Mouse (Mus musculus) stomach, embryonic 15.5 days (tissue): ENCODE measurements around the gene Inpp4a. TPM values are rescaled to one million over a fixed set of nuclear protein-coding genes. Genes with fewer than 3 reads are reported as not detected.

ENCODE experiments used
- ATAC-seq: fragments of 200-750 bp; cut with Nextera tagmentation; 2 replicates; pipeline ENCODE4 v1.8.0; 2017; ENCODE audit warnings: low read depth, moderate number of reproducible peaks, moderate TSS enrichment; ENCODE audit not compliant: insufficient read depth, low FRiP score
- H3K27ac ChIP-seq: fragments of 300-500 bp; sonication (generic); 2 replicates; pipeline ENCODE4 v1.5.1; 2015; ENCODE audit warnings: mild to moderate bottlenecking, inconsistent platforms
- H3K27me3 ChIP-seq: fragments of 300-500 bp; sonication (generic); replicated peaks from 2 replicates; pipeline ENCODE4 v1.6.1; 2015; ENCODE audit warnings: inconsistent platforms
- H3K36me3 ChIP-seq: fragments of 300-500 bp; sonication (generic); 2 replicates; pipeline ENCODE4 v1.6.1; 2015; ENCODE audit warnings: inconsistent platforms
- H3K4me1 ChIP-seq: fragments of 300-500 bp; sonication (generic); 2 replicates; pipeline ENCODE4 v1.6.1; 2015; ENCODE audit warnings: inconsistent platforms
- H3K4me2 ChIP-seq: fragments of 300-500 bp; sonication (generic); 2 replicates; pipeline ENCODE4 v1.6.1; 2015; ENCODE audit warnings: mild to moderate bottlenecking, inconsistent platforms
- H3K4me3 ChIP-seq: fragments of 300-500 bp; sonication (generic); replicated peaks from 2 replicates; pipeline ENCODE4 v1.5.1; 2015; ENCODE audit warnings: inconsistent platforms
- H3K9ac ChIP-seq: fragments of 300-500 bp; sonication (generic); 2 replicates; pipeline ENCODE4 v1.6.1; 2015; ENCODE audit warnings: inconsistent platforms
- H3K9me3 ChIP-seq: fragments of 300-500 bp; sonication (generic); 2 replicates; pipeline ENCODE4 v1.6.1; 2016; ENCODE audit warnings: inconsistent platforms
- WGBS: fragments of 180-500 bp; shearing (Covaris S2); methylation state at CpG from one replicate; pipeline ENCODE4 v1.1.7; 2015; 5-methylcytosine and 5-hydroxymethylcytosine counted together
- polyA plus RNA-seq: library from polyadenylated mRNA; unstranded; fragments of >200 nt; fragmentation: Nextera tagmentation; extraction: Ambion mirVana; gene quantifications from 2 replicates; pipeline ENCODE4 v1.2.1, GENCODE M21; 2015

Gene Inpp4a
- polyA plus RNA-seq, 1 experiment from 2014 or later, result 18.8 TPM

DNA sequence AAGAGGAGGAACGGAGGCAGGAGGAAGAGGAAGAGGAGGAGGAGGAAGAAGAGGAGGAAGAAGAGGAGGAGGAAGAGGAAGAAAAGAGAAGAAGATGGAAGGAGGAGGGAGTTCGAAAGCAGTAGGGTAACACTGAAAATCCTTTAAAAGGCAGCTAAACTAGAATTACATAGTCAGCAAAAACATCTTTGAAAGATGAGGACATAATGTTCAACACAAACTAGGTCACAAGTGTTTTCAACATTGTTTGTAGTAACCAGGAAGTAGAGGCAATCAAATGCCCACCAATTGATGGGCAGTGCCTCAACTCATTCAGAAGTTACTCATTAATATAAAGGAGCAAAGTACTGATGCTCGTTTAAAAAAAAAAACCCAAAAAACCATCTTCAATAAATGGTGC lies 61.1 kb downstream of the Inpp4a start:
- H3K9ac ChIP-seq, result no peak overlapping the region
- H3K27ac ChIP-seq, result no peak overlapping the region
- WGBS, result 79% methylated on average over 3 of the region's 3 CpGs

DNA sequence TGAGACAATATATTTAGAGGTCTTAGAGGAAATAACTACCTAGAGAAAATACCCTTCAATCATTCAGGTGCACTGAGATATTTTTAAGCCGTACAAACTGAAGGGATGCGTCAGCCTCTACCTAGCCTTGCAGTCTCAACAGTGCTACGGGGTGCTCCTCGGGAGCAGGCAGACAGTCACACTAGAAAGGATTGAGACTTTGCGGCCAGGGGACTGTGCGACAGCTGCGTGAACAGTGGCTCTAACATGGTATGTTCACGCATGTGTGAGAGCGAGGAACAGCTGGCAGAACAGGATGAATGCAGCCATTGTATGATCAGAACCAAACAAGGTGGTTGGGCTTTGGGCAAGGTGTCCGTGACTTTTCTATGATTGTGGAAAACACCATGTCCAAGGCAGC lies 63.1 kb downstream of the Inpp4a start:
- no peak overlapping the region for H3K27ac ChIP-seq
- no peak for ATAC-seq
- no peaks in the 10 kb centered on the region for H3K9me3 ChIP-seq
- no peak overlapping the region for H3K4me2 ChIP-seq
- H3K4me3 ChIP-seq, result no peak overlapping the region
- no peaks in the 10 kb centered on the region for H3K27me3 ChIP-seq
- no peaks in the 10 kb centered on the region for H3K36me3 ChIP-seq
- 90% methylated on average over 10 of the region's 10 CpGs for WGBS
- H3K9ac ChIP-seq, result no peak overlapping the region
- no peaks in the 10 kb centered on the region for H3K4me1 ChIP-seq

More for the DNA sequence above, 61.1 kb downstream of the Inpp4a start:
- Histone ChIP-seq H3K4me2 (no peak overlapping the region), H3K36me3 (no peaks in the 10 kb centered on the region), H3K9me3 (no peaks in the 10 kb centered on the region), H3K4me3 (no peak overlapping the region), H3K27me3 (no peaks in the 10 kb centered on the region), H3K4me1 (no peaks in the 10 kb centered on the region)
- ATAC-seq, result no peak

DNA sequence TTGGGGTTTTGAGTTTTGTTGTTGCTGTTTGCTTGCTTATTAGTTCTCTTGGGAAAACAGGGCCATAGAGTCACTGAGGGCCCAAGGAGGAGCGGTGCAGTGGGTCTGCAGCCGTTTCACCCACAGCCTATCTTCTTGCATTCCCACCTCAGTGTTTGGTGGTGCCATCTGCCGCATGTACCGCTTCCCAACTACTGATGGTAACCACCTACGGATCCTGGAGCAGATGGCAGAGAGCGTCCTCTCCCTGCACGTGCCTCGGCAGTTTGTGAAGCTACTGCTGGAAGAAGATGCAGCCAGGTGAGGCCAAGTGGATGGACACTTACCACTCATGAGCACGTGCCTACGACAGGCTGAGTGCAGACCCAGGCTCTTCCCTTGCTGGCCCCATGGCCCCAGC lies 68.5 kb downstream of the Inpp4a start:
- Histone ChIP-seq H3K27ac (no peak overlapping the region), H3K9me3 (no peaks in the 10 kb centered on the region), H3K36me3 (peaks cover 10% of the 10 kb centered on the region; the same call in 1 of the 2 replicates), H3K9ac (no peak overlapping the region), H3K4me2 (no peak overlapping the region), H3K27me3 (no peaks in the 10 kb centered on the region), H3K4me3 (no peak overlapping the region), H3K4me1 (no peaks in the 10 kb centered on the region)
- no peak for ATAC-seq
- WGBS, result 91% methylated on average over 10 of the region's 10 CpGs

DNA sequence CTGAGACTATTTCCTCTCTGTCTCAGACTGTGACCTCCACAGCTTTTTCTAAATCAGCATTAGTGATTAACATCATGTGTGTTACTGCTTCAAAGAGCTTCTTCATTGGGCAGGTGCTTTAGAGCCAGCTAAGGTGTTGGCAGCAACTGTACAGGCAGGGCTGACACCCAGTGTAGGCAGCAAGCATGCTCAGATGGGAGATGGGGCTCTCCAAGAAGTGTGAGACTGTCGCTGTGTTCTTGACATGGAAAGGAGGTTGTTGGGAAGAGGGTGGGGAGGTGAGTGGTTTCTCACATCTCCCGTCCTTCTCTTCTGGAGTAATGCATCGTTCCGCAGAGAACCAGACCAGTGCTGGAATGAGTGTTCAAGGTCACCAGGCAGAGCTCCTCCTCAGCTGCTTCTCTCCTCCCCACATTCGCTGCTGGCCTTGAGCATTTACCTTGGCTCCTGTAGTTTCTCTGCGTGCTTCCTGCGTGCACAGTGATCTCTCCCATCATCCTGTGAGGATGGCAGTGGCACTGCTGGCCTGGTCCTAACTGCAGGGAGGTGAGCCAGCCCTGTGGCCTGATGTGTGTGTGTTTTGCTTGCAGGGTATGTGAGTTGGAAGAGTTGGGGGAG lies 69.2 kb downstream of the Inpp4a start:
- WGBS, result 80% methylated on average over 7 of the region's 7 CpGs
- Histone ChIP-seq H3K9me3 (no peaks in the 10 kb centered on the region), H3K4me3 (no peak overlapping the region), H3K9ac (no peak overlapping the region), H3K4me1 (no peaks in the 10 kb centered on the region), H3K27me3 (no peaks in the 10 kb centered on the region), H3K36me3 (peaks cover 10% of the 10 kb centered on the region; the same call in 1 of the 2 replicates), H3K4me2 (no peak overlapping the region), H3K27ac (no peak overlapping the region)
- no peak for ATAC-seq

DNA sequence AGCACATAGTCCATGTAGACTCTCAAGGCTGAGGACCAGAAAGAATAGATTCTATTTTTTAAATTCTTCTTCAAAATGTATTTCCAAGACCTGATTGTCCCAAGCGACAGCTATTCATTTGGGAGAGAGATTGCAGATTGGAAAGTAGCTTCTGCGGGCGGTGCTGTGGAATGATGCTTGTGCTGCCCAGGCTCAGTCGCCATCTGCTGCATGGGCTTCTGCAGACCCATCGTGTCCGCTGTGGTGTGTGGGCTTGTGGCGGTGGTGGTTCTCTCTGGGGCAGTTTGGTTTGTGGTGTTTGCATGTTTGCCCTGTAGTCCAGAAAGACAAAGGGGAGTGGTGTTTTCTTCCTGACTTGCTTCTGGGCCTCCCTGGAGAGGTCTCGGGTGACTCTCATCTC lies 76.5 kb downstream of the Inpp4a start:
- Histone ChIP-seq H3K4me3 (no peak overlapping the region), H3K4me1 (no peaks in the 10 kb centered on the region), H3K4me2 (no peak overlapping the region), H3K27ac (no peak overlapping the region), H3K9ac (no peak overlapping the region), H3K9me3 (no peaks in the 10 kb centered on the region), H3K27me3 (no peaks in the 10 kb centered on the region), H3K36me3 (peaks cover 8% of the 10 kb centered on the region; the same call in 1 of the 2 replicates)
- ATAC-seq, result no peak
- 84% methylated on average over 8 of the region's 8 CpGs for WGBS

DNA sequence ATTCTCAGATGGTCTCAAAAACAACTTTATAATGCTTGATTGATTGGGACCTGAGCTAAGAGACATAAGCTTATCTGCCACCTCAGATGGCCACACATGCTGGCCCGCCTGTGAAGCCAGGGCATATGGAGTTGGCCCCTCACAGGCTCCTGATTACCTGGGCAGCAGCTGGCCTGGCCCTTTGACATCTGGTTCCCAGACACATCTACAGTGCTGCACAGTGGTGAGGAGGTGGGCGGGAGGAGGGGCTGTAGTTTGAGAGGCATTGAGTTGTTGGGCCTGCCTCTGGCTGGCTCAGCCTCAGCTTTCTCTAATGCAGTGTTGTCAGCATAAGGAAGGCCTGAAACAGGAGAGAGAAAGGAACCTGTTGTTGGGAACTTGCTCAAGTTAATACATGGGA lies 77.1 kb downstream of the Inpp4a start:
- H3K4me1 ChIP-seq, result no peaks in the 10 kb centered on the region
- 85% methylated on average over 2 of the region's 2 CpGs for WGBS
- H3K4me2 ChIP-seq, result no peak overlapping the region
- H3K9me3 ChIP-seq, result no peaks in the 10 kb centered on the region
- no peaks in the 10 kb centered on the region for H3K27me3 ChIP-seq
- H3K4me3 ChIP-seq, result no peak overlapping the region
- H3K27ac ChIP-seq, result no peak overlapping the region
- ATAC-seq, result no peak
- H3K36me3 ChIP-seq, result 0 out of 2 replicates have a peak, but pooled peaks cover 8% of the 10 kb centered on the region
- no peak overlapping the region for H3K9ac ChIP-seq

DNA sequence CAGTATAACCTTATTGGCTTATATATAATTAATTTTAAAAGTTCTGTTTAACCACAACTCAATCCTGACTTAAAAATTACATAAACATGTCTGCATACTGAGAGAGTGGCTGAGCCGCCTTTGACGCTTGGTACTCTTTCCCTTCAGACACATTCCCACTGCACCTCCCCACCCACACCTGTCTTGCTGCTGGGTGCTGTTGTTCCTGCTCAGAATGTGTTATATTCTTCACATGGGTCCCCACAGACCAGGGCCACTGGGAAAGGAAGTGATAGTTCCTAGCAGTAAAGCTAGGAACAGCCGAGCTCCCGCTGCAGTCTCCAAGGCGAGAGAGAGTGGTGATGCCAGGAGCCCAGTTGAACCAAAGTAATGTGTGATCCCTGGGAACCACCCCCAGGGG lies 78.4 kb downstream of the Inpp4a start:
- no peak overlapping the region for H3K27ac ChIP-seq
- H3K9ac ChIP-seq, result no peak overlapping the region
- ATAC-seq, result no peak
- no peaks in the 10 kb centered on the region for H3K4me1 ChIP-seq
- WGBS, result 75% methylated on average over 5 of the region's 5 CpGs
- no peaks in the 10 kb centered on the region for H3K27me3 ChIP-seq
- no peaks in the 10 kb centered on the region for H3K9me3 ChIP-seq
- H3K36me3 ChIP-seq, result 0 out of 2 replicates have a peak, but pooled peaks cover 4% of the 10 kb centered on the region
- H3K4me2 ChIP-seq, result no peak overlapping the region
- no peak overlapping the region for H3K4me3 ChIP-seq

DNA sequence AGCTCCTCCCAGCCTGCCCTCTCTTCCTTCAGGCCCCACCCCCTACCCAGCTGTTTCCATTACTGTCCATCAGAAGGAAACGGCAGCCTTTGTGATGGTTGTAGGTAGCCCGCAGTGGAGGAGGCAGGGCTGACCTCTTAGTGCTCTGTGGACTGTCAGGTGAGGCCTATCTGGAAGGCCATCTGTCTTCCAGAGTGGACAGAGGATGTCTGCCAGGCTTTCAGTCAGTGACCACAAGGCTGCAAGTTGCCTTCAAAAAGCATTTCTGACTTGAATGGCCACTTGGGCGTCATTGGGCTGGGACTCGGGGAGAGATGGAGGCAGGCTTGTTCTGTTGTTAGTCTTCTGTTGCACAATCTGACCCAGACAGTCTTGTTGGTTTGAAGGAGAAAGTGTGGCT lies 79.9 kb downstream of the Inpp4a start:
- H3K27me3 ChIP-seq, result no peaks in the 10 kb centered on the region
- H3K4me1 ChIP-seq, result no peaks in the 10 kb centered on the region
- H3K4me2 ChIP-seq, result no peak overlapping the region
- peak; percentile 6; the same call in 1 of the 2 replicates for ATAC-seq
- no peak overlapping the region for H3K9ac ChIP-seq
- 43% methylated on average over 4 of the region's 4 CpGs for WGBS
- H3K9me3 ChIP-seq, result no peaks in the 10 kb centered on the region
- H3K4me3 ChIP-seq, result no peak overlapping the region
- no peak overlapping the region for H3K27ac ChIP-seq
- H3K36me3 ChIP-seq, result 0 out of 2 replicates have a peak, but pooled peaks cover 4% of the 10 kb centered on the region

DNA sequence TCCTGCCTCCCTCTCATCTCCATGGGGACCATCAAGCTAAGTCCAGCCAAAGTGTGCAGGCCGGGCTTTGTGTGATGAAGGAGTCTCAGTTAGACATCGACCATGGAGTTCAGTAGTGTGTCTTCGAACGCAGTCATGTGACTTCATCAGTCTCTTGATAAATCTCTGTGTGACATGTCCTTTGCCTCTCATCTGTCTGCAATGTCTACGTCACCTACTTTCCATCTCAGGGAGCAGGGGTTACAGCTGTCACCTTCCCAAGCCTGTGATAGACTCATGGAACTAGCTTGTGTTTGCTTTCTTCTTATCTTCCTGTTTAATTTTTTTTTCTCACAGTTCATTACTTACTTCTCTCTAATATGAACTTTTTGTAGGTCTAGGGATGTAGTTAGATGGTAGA lies 81.2 kb downstream of the Inpp4a start:
- Histone ChIP-seq H3K4me2 (no peak overlapping the region), H3K4me1 (no peaks in the 10 kb centered on the region), H3K9ac (no peak overlapping the region), H3K36me3 (0 out of 2 replicates have a peak, but pooled peaks cover 4% of the 10 kb centered on the region), H3K27me3 (no peaks in the 10 kb centered on the region), H3K9me3 (no peaks in the 10 kb centered on the region), H3K4me3 (no peak overlapping the region), H3K27ac (no peak overlapping the region)
- 64% methylated on average over 5 of the region's 5 CpGs for WGBS
- ATAC-seq, result no peak

DNA sequence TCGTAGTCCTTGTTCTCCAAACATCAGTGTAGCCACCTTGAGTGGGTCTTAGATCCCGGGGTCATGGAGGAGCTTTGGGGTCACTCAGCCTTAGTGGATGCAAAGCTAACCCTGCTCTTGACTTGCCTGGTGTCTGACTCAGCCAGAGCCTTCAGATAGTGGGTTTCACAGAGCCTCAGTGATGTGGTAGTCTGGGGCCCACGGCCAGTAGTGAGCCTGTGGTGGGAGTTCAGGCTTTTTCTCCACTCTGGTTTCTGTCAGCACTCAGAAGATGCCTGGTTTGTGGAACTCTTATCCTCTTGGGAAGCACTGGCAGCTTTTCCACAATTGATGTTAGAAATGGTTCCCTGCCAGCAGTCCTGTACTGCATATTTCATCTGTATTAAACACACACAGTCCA lies 84.6 kb downstream of the Inpp4a start:
- no peaks in the 10 kb centered on the region for H3K27me3 ChIP-seq
- no peaks in the 10 kb centered on the region for H3K9me3 ChIP-seq
- ATAC-seq, result no peak
- H3K4me3 ChIP-seq, result no peak overlapping the region
- 70% methylated on average over 3 of the region's 3 CpGs for WGBS
- no peak overlapping the region for H3K4me2 ChIP-seq
- peak overlapping the region; percentile 31; the same call in 1 of the 2 replicates for H3K27ac ChIP-seq
- no peak overlapping the region for H3K9ac ChIP-seq
- 0 out of 2 replicates have a peak, but pooled peaks cover 4% of the 10 kb centered on the region for H3K36me3 ChIP-seq
- H3K4me1 ChIP-seq, result no peaks in the 10 kb centered on the region

DNA sequence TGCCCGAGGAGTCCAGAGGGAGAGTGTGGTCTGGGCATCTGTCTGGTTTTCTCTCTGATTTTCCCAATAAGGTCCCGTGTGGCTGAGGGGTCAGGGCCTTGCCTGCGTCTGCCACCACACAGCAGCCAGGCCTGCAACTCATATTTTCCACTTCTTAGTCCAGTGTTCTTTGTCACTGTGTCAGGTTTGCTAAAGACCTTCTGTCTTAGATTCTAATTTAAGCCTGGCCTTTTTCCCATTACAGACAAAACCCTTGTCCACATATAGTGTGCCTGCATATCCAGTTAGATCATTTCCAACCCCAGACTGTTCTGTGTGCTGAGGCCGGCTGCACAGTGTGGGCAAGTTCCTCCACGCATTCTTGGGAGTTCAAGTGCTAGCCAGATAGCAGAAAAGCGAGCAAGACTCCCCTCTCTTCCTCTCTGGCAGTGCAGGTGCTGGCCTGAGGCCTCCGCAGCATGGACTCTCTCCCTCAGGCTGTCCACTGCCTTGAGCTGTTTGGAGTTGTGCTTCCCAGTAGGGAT lies 86.8 kb downstream of the Inpp4a start:
- no peaks in the 10 kb centered on the region for H3K4me1 ChIP-seq
- no peak overlapping the region for H3K4me2 ChIP-seq
- H3K36me3 ChIP-seq, result 0 out of 2 replicates have a peak, but pooled peaks cover 9% of the 10 kb centered on the region
- peak; percentile 17; the same call in 1 of the 2 replicates for ATAC-seq
- H3K9ac ChIP-seq, result no peak overlapping the region
- no peak overlapping the region for H3K4me3 ChIP-seq
- no peaks in the 10 kb centered on the region for H3K9me3 ChIP-seq
- peak overlapping the region; percentile 54 for H3K27ac ChIP-seq
- 66% methylated on average over 7 of the region's 7 CpGs for WGBS
- H3K27me3 ChIP-seq, result no peaks in the 10 kb centered on the region

DNA sequence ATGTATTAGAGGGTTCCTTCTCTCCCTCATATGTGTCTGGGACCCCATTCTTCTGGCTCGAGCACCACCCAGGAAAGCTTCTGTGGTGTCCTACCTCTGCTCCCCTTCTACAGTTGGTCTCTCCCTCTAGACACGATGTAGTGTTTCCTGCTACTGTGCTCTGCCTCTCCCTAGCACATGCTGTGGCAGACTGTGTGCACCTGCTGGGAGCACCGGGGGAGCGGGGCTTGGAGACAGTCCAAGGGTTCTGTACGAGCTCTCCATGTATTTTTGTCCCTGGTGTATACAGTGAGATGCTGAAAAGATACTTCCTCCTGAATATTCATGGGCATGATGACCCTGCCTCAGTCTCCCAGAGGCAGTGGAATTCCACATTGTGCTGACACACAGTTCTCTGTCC lies 93.5 kb downstream of the Inpp4a start:
- no peak for ATAC-seq
- H3K36me3 ChIP-seq, result 0 out of 2 replicates have a peak, but pooled peaks cover 9% of the 10 kb centered on the region

More for the DNA sequence above, 93.5 kb downstream of the Inpp4a start:
- Histone ChIP-seq H3K4me1 (peaks cover 4% of the 10 kb centered on the region; the same call in 1 of the 2 replicates), H3K27me3 (no peaks in the 10 kb centered on the region), H3K9me3 (no peaks in the 10 kb centered on the region), H3K4me3 (no peak overlapping the region), H3K4me2 (no peak overlapping the region), H3K9ac (no peak overlapping the region), H3K27ac (no peak overlapping the region)
- WGBS, result 83% methylated on average over 5 of the region's 5 CpGs
